Mouse (Mus musculus): Measurements from ENCODE around the gene Arhgap45. TPM values are rescaled to one million over a fixed set of nuclear protein-coding genes. Genes with fewer than 3 reads are reported as not detected.
A peak's percentile ranks its signal among the peaks of the same experiment; 100 is the strongest.

The Arhgap45 gene
- polyA plus RNA-seq, 1 experiment from 2014 or later, result 17.3 TPM

DNA sequence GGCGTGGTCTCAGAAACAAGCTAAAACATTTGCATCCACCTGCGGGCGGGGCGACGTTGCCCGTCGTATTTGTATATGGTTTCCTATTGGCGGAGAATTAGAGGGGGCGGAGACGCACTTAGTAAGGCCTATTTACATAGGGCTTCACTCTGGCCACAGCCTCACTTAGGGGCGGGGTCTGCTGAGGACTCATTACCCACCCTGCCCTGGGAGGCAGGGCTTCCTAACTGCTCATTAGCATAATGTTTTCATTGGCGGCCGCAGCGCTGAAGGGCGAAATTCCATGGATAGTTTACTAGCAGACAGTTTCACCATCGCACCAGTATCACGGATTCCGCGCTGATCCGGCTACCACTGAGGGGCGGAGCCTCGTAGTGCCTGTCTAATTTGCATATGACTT, 31.6 kb upstream of the Arhgap45 start:
- peak overlapping the region; percentile 87 for H3K4me3 ChIP-seq (ENCODE audit: low read depth, low read length)
- peak; percentile 87 for ATAC-seq (ENCODE audit: low read depth)
- H3K4me1 ChIP-seq (ENCODE audit: control insufficient read depth, low read depth, low read length), result peaks cover 51% of the 10 kb centered on the region
- H3K4me2 ChIP-seq (ENCODE audit: low read depth, low read length), result peak overlapping the region; percentile 96
- WGBS (ENCODE audit: insufficient replicate concordance), result under 1% methylated on average over 22 of the region's 22 CpGs
- peaks cover 25% of the 10 kb centered on the region for H3K27me3 ChIP-seq (ENCODE audit: control insufficient read depth, insufficient read depth, low read depth, low read length)
- H3K9me3 ChIP-seq (replicated peaks; ENCODE audit: control insufficient read depth, low read length), result no peaks in the 10 kb centered on the region
- no peaks in the 10 kb centered on the region for H3K36me3 ChIP-seq (ENCODE audit: control insufficient read depth, insufficient read depth)
- peak overlapping the region; percentile 92 for H3K9ac ChIP-seq (ENCODE audit: low read depth, low read length)
- H3K27ac ChIP-seq (ENCODE audit: low read length), result peak overlapping the region; percentile 99

DNA sequence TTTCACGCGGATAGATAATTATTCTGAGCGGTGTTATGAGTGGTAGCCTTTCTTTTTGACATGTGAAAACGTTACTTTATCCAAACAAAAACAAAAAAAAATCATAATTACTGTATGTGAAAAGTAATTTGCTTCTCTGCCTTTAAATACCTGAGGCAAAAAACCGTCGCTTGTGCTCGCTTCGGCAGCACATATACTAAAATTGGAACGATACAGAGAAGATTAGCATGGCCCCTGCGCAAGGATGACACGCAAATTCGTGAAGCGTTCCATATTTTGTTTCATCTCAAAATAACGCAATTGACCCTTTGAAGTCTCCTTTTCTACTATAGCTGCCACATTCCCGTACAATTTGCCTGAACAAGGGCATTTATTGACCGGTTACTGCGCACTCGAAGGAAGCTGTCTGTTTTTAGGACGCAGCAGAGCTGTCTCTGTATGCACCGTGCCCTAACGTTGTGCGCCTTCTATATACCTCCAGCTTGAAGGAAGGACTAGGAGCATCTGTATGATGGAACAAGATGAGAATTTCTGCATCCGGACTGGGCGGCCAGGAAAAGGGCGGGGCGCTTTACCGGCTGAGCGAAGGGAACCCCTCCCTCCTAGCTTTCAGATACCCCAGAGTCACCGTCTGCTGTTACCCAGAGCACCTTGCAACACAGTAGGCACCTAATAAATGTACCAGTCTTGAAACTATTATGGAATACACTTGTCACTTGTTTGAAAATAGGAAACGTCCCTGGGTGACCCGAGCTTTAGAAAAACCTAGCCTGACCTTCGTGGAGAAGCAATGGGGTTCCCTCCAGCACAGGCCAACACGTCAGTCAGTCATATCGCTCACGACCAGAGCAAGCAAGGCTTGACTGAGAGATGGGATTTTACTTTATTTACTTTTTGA, 30.9 kb upstream of the Arhgap45 start:
- Histone ChIP-seq H3K4me1 (ENCODE audit: control insufficient read depth, low read depth, low read length) (peaks cover 51% of the 10 kb centered on the region), H3K36me3 (ENCODE audit: control insufficient read depth, insufficient read depth) (no peaks in the 10 kb centered on the region), H3K9me3 (replicated peaks; ENCODE audit: control insufficient read depth, low read length) (no peaks in the 10 kb centered on the region), H3K4me2 (ENCODE audit: low read depth, low read length) (peak overlapping the region; percentile 96), H3K9ac (ENCODE audit: low read depth, low read length) (peak overlapping the region; percentile 92), H3K27ac (ENCODE audit: low read length) (peak overlapping the region; percentile 99), H3K4me3 (ENCODE audit: low read depth, low read length) (peak overlapping the region; percentile 87), H3K27me3 (ENCODE audit: control insufficient read depth, insufficient read depth, low read depth, low read length) (peaks cover 28% of the 10 kb centered on the region)
- peak; percentile 30 for ATAC-seq (ENCODE audit: low read depth)
- 2% methylated on average over 35 of the region's 35 CpGs for WGBS (ENCODE audit: insufficient replicate concordance)

DNA sequence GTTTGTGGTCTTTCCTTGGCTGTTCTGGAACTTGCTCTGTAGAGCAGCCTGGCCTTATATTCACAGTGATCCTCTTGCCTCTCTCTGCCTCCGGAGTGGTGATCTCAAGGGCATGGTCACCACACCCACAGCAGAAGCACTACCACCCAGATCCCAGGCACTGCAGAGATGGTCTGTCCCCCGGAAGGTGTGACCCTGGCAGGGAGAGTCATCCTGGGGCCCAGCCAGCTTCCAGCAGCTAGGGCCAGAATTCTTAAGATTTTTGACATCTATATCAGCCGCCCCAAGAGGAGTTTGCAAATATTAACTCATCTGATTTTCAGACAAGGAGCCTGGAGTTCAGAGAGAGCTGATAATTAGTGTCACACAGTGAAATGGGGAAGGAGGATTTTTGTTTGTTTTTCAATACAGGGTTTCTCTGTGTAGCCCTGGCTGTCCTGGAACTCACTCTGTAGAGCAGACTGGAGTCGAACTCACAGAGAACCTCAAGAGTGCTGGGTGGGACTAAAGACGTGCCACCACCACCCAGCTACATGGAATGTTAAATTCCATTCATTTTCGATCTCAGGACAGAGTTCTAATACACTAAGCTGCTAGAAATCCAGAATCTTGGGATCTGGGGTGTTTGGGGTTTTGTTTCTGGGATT, 30.1 kb upstream of the Arhgap45 start:
- Histone ChIP-seq H3K27ac (ENCODE audit: low read length) (peak overlapping the region; percentile 99), H3K36me3 (ENCODE audit: control insufficient read depth, insufficient read depth) (no peaks in the 10 kb centered on the region), H3K9ac (ENCODE audit: low read depth, low read length) (peak overlapping the region; percentile 92), H3K4me3 (ENCODE audit: low read depth, low read length) (peak overlapping the region; percentile 87), H3K9me3 (replicated peaks; ENCODE audit: control insufficient read depth, low read length) (no peaks in the 10 kb centered on the region), H3K4me2 (ENCODE audit: low read depth, low read length) (peak overlapping the region; percentile 96), H3K27me3 (ENCODE audit: control insufficient read depth, insufficient read depth, low read depth, low read length) (peaks cover 28% of the 10 kb centered on the region), H3K4me1 (ENCODE audit: control insufficient read depth, low read depth, low read length) (peaks cover 51% of the 10 kb centered on the region)
- peak; percentile 22 for ATAC-seq (ENCODE audit: low read depth)
- WGBS (ENCODE audit: insufficient replicate concordance), result 20% methylated on average over 6 of the region's 6 CpGs

DNA sequence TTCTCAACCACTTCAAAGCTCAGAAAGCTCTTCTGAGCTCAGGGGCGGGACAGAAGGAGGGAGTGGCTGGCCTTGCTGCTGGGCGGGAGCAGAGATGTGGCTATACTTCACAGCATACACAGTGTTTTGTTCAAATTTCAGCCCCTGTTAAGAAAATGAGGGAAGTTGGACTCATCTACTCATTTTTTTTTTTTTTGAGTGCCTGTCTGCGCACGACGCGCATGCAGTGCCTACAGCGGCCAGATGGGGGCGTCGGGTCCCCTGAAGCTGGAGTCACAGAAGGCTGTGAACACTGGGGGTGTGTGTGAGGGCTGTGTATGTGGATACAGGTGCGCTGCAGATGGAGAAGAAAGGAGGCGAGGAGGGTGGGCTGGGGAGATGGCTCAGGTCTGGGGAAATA, 29.5 kb upstream of the Arhgap45 start:
- Histone ChIP-seq H3K36me3 (ENCODE audit: control insufficient read depth, insufficient read depth) (peaks cover under 1% of the 10 kb centered on the region; the same call in 1 of the 2 replicates), H3K4me3 (ENCODE audit: low read depth, low read length) (peak overlapping the region; percentile 87), H3K27ac (ENCODE audit: low read length) (peak overlapping the region; percentile 99), H3K27me3 (ENCODE audit: control insufficient read depth, insufficient read depth, low read depth, low read length) (peaks cover 28% of the 10 kb centered on the region), H3K4me1 (ENCODE audit: control insufficient read depth, low read depth, low read length) (peaks cover 51% of the 10 kb centered on the region), H3K4me2 (ENCODE audit: low read depth, low read length) (peak overlapping the region; percentile 96), H3K9me3 (replicated peaks; ENCODE audit: control insufficient read depth, low read length) (no peaks in the 10 kb centered on the region; the same call in 1 of the 2 replicates), H3K9ac (ENCODE audit: low read depth, low read length) (peak overlapping the region; percentile 92)
- no peak for ATAC-seq (ENCODE audit: low read depth)
- WGBS (ENCODE audit: insufficient replicate concordance), result under 1% methylated on average over 11 of the region's 11 CpGs

DNA sequence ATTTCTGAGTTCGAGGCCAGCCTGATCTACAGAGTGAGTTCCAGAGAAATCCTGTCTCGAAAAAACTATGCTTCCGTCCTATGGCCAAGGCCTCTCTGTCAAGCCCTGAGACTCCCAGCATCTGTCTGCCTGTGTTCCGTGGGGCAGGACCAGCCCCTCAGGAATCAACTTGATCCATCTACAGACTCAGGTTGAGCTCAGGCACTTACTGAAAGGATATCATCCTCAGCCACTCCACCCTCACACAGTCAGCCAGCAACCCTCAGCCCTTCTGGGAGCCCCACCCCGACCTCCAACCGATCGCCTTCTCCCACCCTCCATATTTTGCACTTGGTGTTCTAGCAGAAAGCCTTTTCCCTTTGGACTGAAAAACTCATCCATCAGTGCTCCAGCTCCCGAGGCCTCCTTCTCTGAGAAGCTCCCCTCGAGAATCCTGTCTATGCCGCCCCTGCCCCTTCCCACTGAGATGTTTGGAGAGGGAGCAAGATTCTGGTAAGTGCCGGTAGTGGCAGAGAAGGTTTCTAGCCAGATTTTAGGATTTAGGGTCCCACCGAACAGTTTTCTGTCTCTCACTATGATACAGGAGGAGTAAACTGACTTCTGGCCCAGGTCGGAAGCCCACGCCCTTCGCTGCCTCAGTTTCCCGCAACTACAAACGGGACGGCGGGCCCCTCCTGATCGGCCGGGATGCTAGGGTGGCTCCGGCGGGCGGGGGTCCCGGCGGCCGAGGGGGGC, 28.5 kb upstream of the Arhgap45 start:
- no peak for ATAC-seq (ENCODE audit: low read depth)
- Histone ChIP-seq H3K9me3 (replicated peaks; ENCODE audit: control insufficient read depth, low read length) (no peaks in the 10 kb centered on the region; the same call in 1 of the 2 replicates), H3K4me1 (ENCODE audit: control insufficient read depth, low read depth, low read length) (peaks cover 45% of the 10 kb centered on the region), H3K4me2 (ENCODE audit: low read depth, low read length) (peak overlapping the region; percentile 71), H3K27me3 (ENCODE audit: control insufficient read depth, insufficient read depth, low read depth, low read length) (peaks cover 28% of the 10 kb centered on the region), H3K27ac (ENCODE audit: low read length) (peak overlapping the region; percentile 99), H3K4me3 (ENCODE audit: low read depth, low read length) (peak overlapping the region; percentile 64), H3K9ac (ENCODE audit: low read depth, low read length) (peak overlapping the region; percentile 58), H3K36me3 (ENCODE audit: control insufficient read depth, insufficient read depth) (peaks cover 4% of the 10 kb centered on the region; the same call in 1 of the 2 replicates)
- 18% methylated on average over 27 of the region's 27 CpGs for whole genome bisulfite sequencing (ENCODE audit: insufficient replicate concordance)

DNA sequence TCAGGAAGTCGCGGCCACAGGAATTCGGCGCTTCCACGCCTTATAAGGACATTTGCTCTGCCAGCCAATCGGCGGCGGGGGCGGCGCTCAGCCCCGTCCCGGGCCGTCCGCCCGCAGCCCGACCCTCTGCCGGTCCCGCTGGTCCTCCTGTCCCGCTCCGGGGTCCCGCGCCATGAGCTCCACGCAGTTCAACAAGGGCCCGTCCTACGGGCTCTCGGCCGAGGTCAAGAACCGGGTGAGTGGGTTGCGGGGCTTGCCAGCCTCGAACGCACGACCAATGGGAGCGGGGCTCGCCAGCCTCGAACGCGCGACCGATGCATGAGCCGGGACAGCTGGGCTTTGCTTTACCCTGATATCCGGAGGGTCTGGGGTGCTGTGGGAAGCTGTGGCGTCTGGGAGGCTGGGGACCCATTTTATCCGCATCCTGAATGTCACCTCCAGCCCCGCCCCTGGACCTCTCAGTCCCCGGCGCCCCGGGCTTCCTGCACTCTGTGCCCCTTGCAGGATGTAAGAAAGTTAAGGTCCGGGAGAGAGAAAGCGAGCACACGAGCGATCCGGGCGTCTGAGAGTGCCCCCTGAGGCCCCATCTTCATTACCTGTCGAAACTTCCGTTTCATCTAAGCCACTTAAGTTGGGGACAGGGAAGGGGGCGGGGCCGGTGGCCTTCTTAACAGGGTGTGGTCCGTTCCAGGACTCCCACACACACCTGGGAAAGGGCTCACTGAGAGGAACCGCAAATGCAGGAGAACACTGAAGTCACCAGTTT, 27.8 kb upstream of the Arhgap45 start, which contains the start of gene Cnn2:
Gene Cnn2 (plus strand): TSS at position 79 of the 766 bp plus-strand sequence.
- Histone ChIP-seq H3K36me3 (ENCODE audit: control insufficient read depth, insufficient read depth) (peaks cover 4% of the 10 kb centered on the region; the same call in 1 of the 2 replicates), H3K27me3 (ENCODE audit: control insufficient read depth, insufficient read depth, low read depth, low read length) (peaks cover 28% of the 10 kb centered on the region), H3K4me1 (ENCODE audit: control insufficient read depth, low read depth, low read length) (peaks cover 39% of the 10 kb centered on the region), H3K9me3 (replicated peaks; ENCODE audit: control insufficient read depth, low read length) (no peaks in the 10 kb centered on the region; the same call in 1 of the 2 replicates), H3K4me2 (ENCODE audit: low read depth, low read length) (peak within 1 kb of the TSS; percentile 71), H3K27ac (ENCODE audit: low read length) (peak within 1 kb of the TSS; percentile 99), H3K9ac (ENCODE audit: low read depth, low read length) (peak within 1 kb of the TSS; percentile 58), H3K4me3 (ENCODE audit: low read depth, low read length) (peak within 1 kb of the TSS; percentile 64)
- ATAC-seq (ENCODE audit: low read depth), result no peak
- under 1% methylated on average over 59 of the region's 59 CpGs for WGBS (ENCODE audit: insufficient replicate concordance)

DNA sequence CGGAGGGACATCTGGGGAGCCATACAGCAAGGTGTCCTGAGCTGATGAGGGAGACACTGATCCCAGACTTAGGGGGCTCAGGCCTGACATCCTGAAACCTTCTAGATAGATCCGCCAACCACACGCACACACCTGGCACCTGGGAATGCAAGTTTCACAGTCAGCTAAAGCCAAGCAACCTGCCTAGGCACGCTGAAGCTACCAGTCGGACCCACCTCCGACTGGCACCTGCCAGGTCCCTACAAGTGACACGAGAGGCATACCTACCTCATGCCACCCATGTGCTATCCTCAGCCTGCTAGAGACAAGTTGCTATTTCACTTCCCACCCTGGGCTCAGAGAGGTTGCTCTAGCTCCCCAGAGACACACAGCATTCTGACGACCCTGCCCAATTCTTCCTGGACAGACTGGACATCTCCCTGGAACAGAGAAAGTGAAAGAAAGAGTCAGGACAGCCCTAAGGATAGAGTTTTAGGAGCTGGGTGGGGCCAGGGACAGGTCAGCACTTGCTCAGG, 27.1 kb upstream of the Arhgap45 start:
- Histone ChIP-seq H3K27ac (ENCODE audit: low read length) (no peak overlapping the region), H3K9me3 (replicated peaks; ENCODE audit: control insufficient read depth, low read length) (no peaks in the 10 kb centered on the region; the same call in 1 of the 2 replicates), H3K36me3 (ENCODE audit: control insufficient read depth, insufficient read depth) (peaks cover 4% of the 10 kb centered on the region; the same call in 1 of the 2 replicates), H3K9ac (ENCODE audit: low read depth, low read length) (peak overlapping the region; percentile 58; the same call in 1 of the 2 replicates), H3K4me3 (ENCODE audit: low read depth, low read length) (peak overlapping the region; percentile 64), H3K4me1 (ENCODE audit: control insufficient read depth, low read depth, low read length) (peaks cover 39% of the 10 kb centered on the region), H3K27me3 (ENCODE audit: control insufficient read depth, insufficient read depth, low read depth, low read length) (peaks cover 28% of the 10 kb centered on the region), H3K4me2 (ENCODE audit: low read depth, low read length) (peak overlapping the region; percentile 28)
- WGBS (ENCODE audit: insufficient replicate concordance), result 43% methylated on average over 8 of the region's 8 CpGs
- ATAC-seq (ENCODE audit: low read depth), result no peak

DNA sequence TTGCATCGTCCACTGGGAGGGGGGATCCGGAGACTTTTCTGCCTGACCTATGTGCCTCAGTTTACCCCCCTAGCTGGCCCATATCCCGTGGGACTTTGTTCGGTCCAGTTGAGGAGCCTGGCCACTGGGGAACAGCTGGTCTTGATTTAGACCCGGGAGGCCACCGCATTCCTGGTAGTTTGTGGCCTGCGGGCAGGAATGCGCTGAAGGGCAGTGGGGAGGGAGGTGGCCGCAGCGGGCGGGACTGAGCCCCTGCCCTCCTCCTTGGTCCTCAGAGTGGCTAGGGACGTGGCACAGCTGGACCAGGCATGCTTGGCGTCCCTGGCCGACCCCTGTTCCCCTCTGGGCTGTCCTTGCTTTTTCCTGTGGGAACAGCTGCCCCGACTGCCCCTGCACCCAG, 26.6 kb upstream of the Arhgap45 start:
- peak overlapping the region; percentile 28 for H3K4me2 ChIP-seq (ENCODE audit: low read depth, low read length)
- peaks cover 28% of the 10 kb centered on the region for H3K27me3 ChIP-seq (ENCODE audit: control insufficient read depth, insufficient read depth, low read depth, low read length)
- WGBS (ENCODE audit: insufficient replicate concordance), result 53% methylated on average over 15 of the region's 15 CpGs
- peak overlapping the region; percentile 64 for H3K4me3 ChIP-seq (ENCODE audit: low read depth, low read length)
- peaks cover 42% of the 10 kb centered on the region for H3K4me1 ChIP-seq (ENCODE audit: control insufficient read depth, low read depth, low read length)
- H3K27ac ChIP-seq (ENCODE audit: low read length), result no peak overlapping the region; the same call in 1 of the 2 replicates
- no peaks in the 10 kb centered on the region; the same call in 1 of the 2 replicates for H3K9me3 ChIP-seq (replicated peaks; ENCODE audit: control insufficient read depth, low read length)
- H3K9ac ChIP-seq (ENCODE audit: low read depth, low read length), result no peak overlapping the region
- no peak for ATAC-seq (ENCODE audit: low read depth)
- peaks cover 4% of the 10 kb centered on the region; the same call in 1 of the 2 replicates for H3K36me3 ChIP-seq (ENCODE audit: control insufficient read depth, insufficient read depth)
